Mouse (Mus musculus): ENCODE results near the gene Ndufa13. TPM values are rescaled to one million over a fixed set of nuclear protein-coding genes. Genes with fewer than 3 reads are reported as not detected.

Gene Ndufa13
- total RNA-seq, 1 experiment, result 146 TPM

DNA sequence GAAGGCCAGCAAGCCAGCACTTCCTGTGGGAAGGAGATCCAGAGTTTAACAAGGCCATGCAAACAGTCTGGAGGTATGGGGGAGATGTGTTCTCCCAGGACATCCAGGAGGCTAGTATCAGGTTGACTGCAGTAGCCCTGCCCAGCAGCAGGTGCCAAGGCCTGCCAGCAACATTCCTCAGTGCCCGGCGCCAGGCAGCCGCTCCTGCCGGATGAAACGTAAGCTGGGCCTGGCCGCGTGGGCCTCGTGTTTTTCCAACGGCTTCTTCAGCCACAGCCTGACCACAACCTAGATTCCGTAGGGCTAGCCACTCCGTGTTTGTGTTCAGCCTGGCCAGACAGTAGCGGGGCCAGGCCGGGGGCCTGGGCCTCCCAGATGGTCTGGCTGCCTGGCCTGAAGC is 27.7 kb downstream of the Ndufa13 start:
- TF ChIP-seq ZC3H11A (IDR thresholded peaks at IDR 0.05; ENCODE audit: borderline replicate concordance, low read depth, low read length), result no peak
- TF ChIP-seq CHD2 (IDR thresholded peaks at IDR 0.05; ENCODE audit: low read depth, low read length), result no peak
- no peak for TF ChIP-seq HCFC1 (IDR thresholded peaks at IDR 0.05; ENCODE audit: borderline replicate concordance, insufficient read depth, low read length)
- TF ChIP-seq MAFK (IDR thresholded peaks at IDR 0.05; ENCODE audit: insufficient read depth, low read depth, low read length), result no peak
- no peak for TF ChIP-seq ZNF384 (IDR thresholded peaks at IDR 0.05; ENCODE audit: low read depth, low read length)
- H3K9ac ChIP-seq (ENCODE audit: insufficient read depth, low read depth, low read length, poor library complexity, severe bottlenecking), result no peak overlapping the region

GRCm38 (mm10) chr8:69874155-69874554 is 28.2 kb downstream of the Ndufa13 start:
- Histone ChIP-seq H3K4me3 (ENCODE audit: insufficient read depth in 1 of 2, low read depth in 1 of 2, low read length in 2 of 2, poor library complexity in 1 of 2, severe bottlenecking in 1 of 2) (no peak overlapping the region), H3K9ac (ENCODE audit: insufficient read depth, low read depth, low read length, poor library complexity, severe bottlenecking) (no peak overlapping the region), H3K36me3 (ENCODE audit: control insufficient read depth, insufficient read depth, low read length, poor library complexity, severe bottlenecking) (no peaks in the 10 kb centered on the region), H3K27ac (ENCODE audit: insufficient read depth, low read depth, low read length, poor library complexity, severe bottlenecking) (no peak overlapping the region), H3K9me3 (ENCODE audit: control insufficient read depth, insufficient read depth, low read depth, low read length) (no peaks in the 10 kb centered on the region), H3K4me1 (ENCODE audit: control insufficient read depth in 2 of 2, insufficient read depth in 2 of 2, low read length in 2 of 2, poor library complexity in 1 of 2) (no peaks in the 10 kb centered on the region)
- in situ Hi-C loops (cut with MboI; ENCODE audit: low sequenced_read_pairs in 2 of 2, unreplicated experiment in 2 of 2), result loop anchor here in 1 of 2 experiments (10.0 kb wide), 1 partner anchor 549 kb away; no protein-coding TSS in a partner anchor
- peak; percentile 62 for DNase-seq (ENCODE audit: low read depth, low spot score)
- TF ChIP-seq MAFK (IDR thresholded peaks at IDR 0.05; ENCODE audit: insufficient read depth, low read depth, low read length), result no peak
- no peak for TF ChIP-seq CHD2 (IDR thresholded peaks at IDR 0.05; ENCODE audit: low read depth, low read length)
- no peak for TF ChIP-seq HCFC1 (IDR thresholded peaks at IDR 0.05; ENCODE audit: borderline replicate concordance, insufficient read depth, low read length)
- peak; percentile 59; the same call in 1 of the 2 replicates for TF ChIP-seq ZC3H11A (IDR thresholded peaks at IDR 0.05; ENCODE audit: borderline replicate concordance, low read depth, low read length)
- TF ChIP-seq ZNF384 (IDR thresholded peaks at IDR 0.05; ENCODE audit: low read depth, low read length), result peak; percentile 55; the same call in 1 of the 2 replicates

More for the DNA sequence above, 27.7 kb downstream of the Ndufa13 start:
- Histone ChIP-seq H3K27ac (ENCODE audit: insufficient read depth, low read depth, low read length, poor library complexity, severe bottlenecking) (no peak overlapping the region), H3K4me1 (ENCODE audit: control insufficient read depth in 2 of 2, insufficient read depth in 2 of 2, low read length in 2 of 2, poor library complexity in 1 of 2) (no peaks in the 10 kb centered on the region), H3K4me3 (ENCODE audit: insufficient read depth in 1 of 2, low read depth in 1 of 2, low read length in 2 of 2, poor library complexity in 1 of 2, severe bottlenecking in 1 of 2) (no peak overlapping the region), H3K9me3 (ENCODE audit: control insufficient read depth, insufficient read depth, low read depth, low read length) (no peaks in the 10 kb centered on the region), H3K36me3 (ENCODE audit: control insufficient read depth, insufficient read depth, low read length, poor library complexity, severe bottlenecking) (no peaks in the 10 kb centered on the region)
- in situ Hi-C loops (cut with MboI; ENCODE audit: low sequenced_read_pairs in 2 of 2, unreplicated experiment in 2 of 2), result loop anchor here in 1 of 2 experiments (10.0 kb wide), 1 partner anchor 550 kb away; no protein-coding TSS in a partner anchor
- no peak for DNase-seq (ENCODE audit: low read depth, low spot score)

- in situ Hi-C loops (cut with MboI; ENCODE audit: low sequenced_read_pairs in 2 of 2, unreplicated experiment in 2 of 2), result loop anchor here in 1 of 2 experiments (10.0 kb wide), 1 partner anchor 546 kb away; no protein-coding TSS in a partner anchor
- H3K4me3 ChIP-seq (ENCODE audit: insufficient read depth in 1 of 2, low read depth in 1 of 2, low read length in 2 of 2, poor library complexity in 1 of 2, severe bottlenecking in 1 of 2), result no peak overlapping the region
Measured at GRCm38 (mm10) chr8:69870907-69871306, 31.5 kb downstream of the Ndufa13 start.

DNA sequence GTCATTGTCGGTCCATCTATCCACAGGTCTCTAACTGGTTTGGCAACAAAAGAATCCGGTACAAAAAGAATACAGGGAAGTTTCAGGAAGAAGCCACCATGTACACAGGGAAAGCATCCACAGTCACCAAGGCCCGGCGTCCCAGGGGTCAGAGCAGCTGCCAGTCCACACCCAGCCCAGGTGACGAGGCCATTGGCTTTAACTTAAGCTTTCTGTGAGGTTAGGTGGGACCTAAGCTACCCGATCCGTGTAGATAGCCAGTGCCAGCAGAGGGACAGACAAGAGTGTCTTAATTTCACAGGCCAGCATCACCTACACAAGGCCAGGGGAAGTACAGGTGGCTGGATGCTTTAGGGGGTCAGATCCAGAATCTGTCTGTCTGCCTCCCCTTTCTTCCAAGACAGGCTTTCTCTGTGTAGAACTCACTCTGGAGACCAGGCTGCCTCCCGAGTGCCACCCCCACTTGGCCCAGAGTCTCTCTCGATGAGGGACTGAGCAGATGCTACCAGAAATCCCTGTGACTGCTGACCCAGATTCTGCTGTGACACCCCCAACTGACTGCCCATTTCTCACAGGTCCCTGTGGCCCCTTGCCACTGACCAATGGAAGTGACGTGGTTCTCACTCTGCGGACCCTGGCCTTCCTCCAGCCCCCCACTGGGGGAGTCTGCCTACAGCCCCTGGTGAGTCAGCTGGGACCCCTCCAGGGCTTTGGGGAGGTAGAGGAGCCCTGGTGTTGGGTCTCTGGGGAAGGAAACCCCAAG is 32.2 kb downstream of the Ndufa13 start:
- DNase-seq (ENCODE audit: low read depth, low spot score), result no peak
- TF ChIP-seq MAFK (IDR thresholded peaks at IDR 0.05; ENCODE audit: insufficient read depth, low read depth, low read length) (no peak), HCFC1 (IDR thresholded peaks at IDR 0.05; ENCODE audit: borderline replicate concordance, insufficient read depth, low read length) (no peak), CHD2 (IDR thresholded peaks at IDR 0.05; ENCODE audit: low read depth, low read length) (no peak), ZC3H11A (IDR thresholded peaks at IDR 0.05; ENCODE audit: borderline replicate concordance, low read depth, low read length) (no peak), ZNF384 (IDR thresholded peaks at IDR 0.05; ENCODE audit: low read depth, low read length) (no peak)
- in situ Hi-C loops (cut with MboI; ENCODE audit: low sequenced_read_pairs in 2 of 2, unreplicated experiment in 2 of 2), result loop anchor here in 1 of 2 experiments (10.0 kb wide), 1 partner anchor 545 kb away; no protein-coding TSS in a partner anchor
- Histone ChIP-seq H3K9ac (ENCODE audit: insufficient read depth, low read depth, low read length, poor library complexity, severe bottlenecking) (no peak overlapping the region), H3K4me1 (ENCODE audit: control insufficient read depth in 2 of 2, insufficient read depth in 2 of 2, low read length in 2 of 2, poor library complexity in 1 of 2) (no peaks in the 10 kb centered on the region), H3K4me3 (ENCODE audit: insufficient read depth in 1 of 2, low read depth in 1 of 2, low read length in 2 of 2, poor library complexity in 1 of 2, severe bottlenecking in 1 of 2) (no peak overlapping the region), H3K27ac (ENCODE audit: insufficient read depth, low read depth, low read length, poor library complexity, severe bottlenecking) (no peak overlapping the region), H3K9me3 (ENCODE audit: control insufficient read depth, insufficient read depth, low read depth, low read length) (no peaks in the 10 kb centered on the region), H3K36me3 (ENCODE audit: control insufficient read depth, insufficient read depth, low read length, poor library complexity, severe bottlenecking) (no peaks in the 10 kb centered on the region)

More at GRCm38 (mm10) chr8:69870907-69871306, 31.5 kb downstream of the Ndufa13 start:
- TF ChIP-seq ZC3H11A (IDR thresholded peaks at IDR 0.05; ENCODE audit: borderline replicate concordance, low read depth, low read length), result no peak
- no peak for TF ChIP-seq HCFC1 (IDR thresholded peaks at IDR 0.05; ENCODE audit: borderline replicate concordance, insufficient read depth, low read length)
- no peak for TF ChIP-seq CHD2 (IDR thresholded peaks at IDR 0.05; ENCODE audit: low read depth, low read length)
- TF ChIP-seq MAFK (IDR thresholded peaks at IDR 0.05; ENCODE audit: insufficient read depth, low read depth, low read length), result no peak
- TF ChIP-seq ZNF384 (IDR thresholded peaks at IDR 0.05; ENCODE audit: low read depth, low read length), result no peak
- Histone ChIP-seq H3K9ac (ENCODE audit: insufficient read depth, low read depth, low read length, poor library complexity, severe bottlenecking) (no peak overlapping the region), H3K27ac (ENCODE audit: insufficient read depth, low read depth, low read length, poor library complexity, severe bottlenecking) (no peak overlapping the region), H3K36me3 (ENCODE audit: control insufficient read depth, insufficient read depth, low read length, poor library complexity, severe bottlenecking) (no peaks in the 10 kb centered on the region), H3K9me3 (ENCODE audit: control insufficient read depth, insufficient read depth, low read depth, low read length) (no peaks in the 10 kb centered on the region), H3K4me1 (ENCODE audit: control insufficient read depth in 2 of 2, insufficient read depth in 2 of 2, low read length in 2 of 2, poor library complexity in 1 of 2) (no peaks in the 10 kb centered on the region)
- no peak for DNase-seq (ENCODE audit: low read depth, low spot score)
